Mouse (Mus musculus) neural tube, embryonic 15.5 days (tissue): Measurements from ENCODE around the gene Pdhx. TPM values are rescaled to one million over a fixed set of nuclear protein-coding genes. Genes with fewer than 3 reads are reported as not detected.

Experiments
- ATAC-seq: fragments of 200-750 bp; cut with Nextera tagmentation; 2 replicates; pipeline ENCODE4 v1.8.0; 2017; ENCODE audit warnings: mild to moderate bottlenecking, moderate TSS enrichment, moderate library complexity; ENCODE audit not compliant: low FRiP score
- H3K27ac ChIP-seq: fragments of 300-500 bp; sonication (generic); replicated peaks from 2 replicates; pipeline ENCODE4 v1.5.1; 2015; ENCODE audit warnings: mild to moderate bottlenecking, inconsistent platforms
- H3K27me3 ChIP-seq: fragments of 300-500 bp; sonication (generic); replicated peaks from 2 replicates; pipeline ENCODE4 v1.6.1; 2015; ENCODE audit warnings: inconsistent platforms
- H3K36me3 ChIP-seq: fragments of 300-500 bp; sonication (generic); 2 replicates; pipeline ENCODE4 v1.6.1; 2015; ENCODE audit warnings: inconsistent platforms
- H3K4me1 ChIP-seq: fragments of 300-500 bp; sonication (generic); 2 replicates; pipeline ENCODE4 v1.6.1; 2015; ENCODE audit warnings: inconsistent platforms
- H3K4me2 ChIP-seq: fragments of 300-500 bp; sonication (generic); 2 replicates; pipeline ENCODE4 v1.6.1; 2015; ENCODE audit warnings: inconsistent platforms, mild to moderate bottlenecking, moderate library complexity
- H3K4me3 ChIP-seq: fragments of 300-500 bp; sonication (generic); replicated peaks from 2 replicates; pipeline ENCODE4 v1.5.1; 2015; ENCODE audit warnings: mild to moderate bottlenecking, inconsistent platforms
- H3K9ac ChIP-seq: fragments of 300-500 bp; sonication (generic); replicated peaks from 2 replicates; pipeline ENCODE4 v1.6.1; 2015; ENCODE audit warnings: mild to moderate bottlenecking, inconsistent platforms
- H3K9me3 ChIP-seq: fragments of 300-500 bp; sonication (generic); replicated peaks from 2 replicates; pipeline ENCODE4 v1.6.1; 2016; ENCODE audit warnings: inconsistent platforms
- WGBS: fragments of 180-500 bp; shearing (Covaris S2); methylation state at CpG from one replicate; pipeline ENCODE4 v1.1.7; 2015; ENCODE audit warnings: mixed read lengths; 5-methylcytosine and 5-hydroxymethylcytosine counted together
- polyA plus RNA-seq: library from polyadenylated mRNA; unstranded; fragments of >200 nt; fragmentation: Nextera tagmentation; extraction: Ambion mirVana; gene quantifications from 2 replicates; pipeline ENCODE4 v1.2.1, GENCODE M21; 2015

Gene Pdhx
- 70.6 and 74.0 TPM in 2 replicates for polyA plus RNA-seq

DNA sequence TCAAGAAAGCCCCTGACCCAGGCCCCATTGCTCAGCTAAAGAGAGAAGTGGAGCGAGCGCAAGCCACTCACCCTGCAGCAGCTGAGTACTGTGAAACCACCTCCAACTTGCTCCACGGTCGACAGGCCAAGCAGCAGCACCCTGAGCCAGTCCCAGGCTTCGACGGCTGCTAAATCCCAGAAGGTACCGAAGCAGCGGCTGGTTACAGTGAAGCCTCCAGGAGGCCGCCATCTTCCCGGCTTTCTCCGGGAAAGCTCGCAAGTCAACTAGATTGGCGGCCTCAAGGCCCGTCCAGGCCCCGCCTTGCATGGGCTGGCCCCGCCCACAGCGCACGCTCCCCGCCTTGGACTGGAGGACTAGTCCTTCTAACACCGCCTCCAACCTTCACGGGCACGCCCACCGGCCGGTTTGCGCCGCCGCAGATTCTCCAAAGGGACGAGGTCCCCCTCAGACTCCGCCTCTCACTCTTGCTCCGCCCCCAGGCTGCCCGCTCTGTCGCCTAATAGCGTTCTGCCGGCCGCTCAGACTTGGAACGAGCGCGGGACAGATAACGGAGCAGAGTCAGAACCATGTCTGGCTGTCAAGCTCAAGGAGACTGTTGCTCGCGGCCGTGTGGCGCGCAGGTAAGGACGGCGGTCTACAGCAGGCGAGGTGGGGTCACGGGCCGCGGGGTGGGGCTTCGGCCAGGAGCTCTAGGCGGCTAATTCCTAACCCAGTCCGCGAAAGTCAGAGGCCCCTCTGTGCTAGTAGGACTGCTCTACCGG, at the start of gene Pdhx, which contains the start of gene Apip:
Gene Pdhx (minus strand): TSS at position 295 of the 764 bp plus-strand sequence.
Gene Apip (plus strand): TSS at position 457 of the 764 bp plus-strand sequence.
- no peaks in the 10 kb centered on the region for H3K36me3 ChIP-seq
- H3K9ac ChIP-seq: peak within 1 kb of the TSS; percentile 75
- peak within 1 kb of the TSS; percentile 89 for H3K27ac ChIP-seq
- peaks cover 28% of the 10 kb centered on the region for H3K4me1 ChIP-seq
- peak within 1 kb of the TSS; percentile 74 for H3K4me3 ChIP-seq
- H3K4me2 ChIP-seq: peak within 1 kb of the TSS; percentile 58
- H3K9me3 ChIP-seq: no peaks in the 10 kb centered on the region
- ATAC-seq: peak; percentile 100
- under 1% methylated on average over 55 of the region's 55 CpGs for WGBS
- H3K27me3 ChIP-seq: no peaks in the 10 kb centered on the region

DNA sequence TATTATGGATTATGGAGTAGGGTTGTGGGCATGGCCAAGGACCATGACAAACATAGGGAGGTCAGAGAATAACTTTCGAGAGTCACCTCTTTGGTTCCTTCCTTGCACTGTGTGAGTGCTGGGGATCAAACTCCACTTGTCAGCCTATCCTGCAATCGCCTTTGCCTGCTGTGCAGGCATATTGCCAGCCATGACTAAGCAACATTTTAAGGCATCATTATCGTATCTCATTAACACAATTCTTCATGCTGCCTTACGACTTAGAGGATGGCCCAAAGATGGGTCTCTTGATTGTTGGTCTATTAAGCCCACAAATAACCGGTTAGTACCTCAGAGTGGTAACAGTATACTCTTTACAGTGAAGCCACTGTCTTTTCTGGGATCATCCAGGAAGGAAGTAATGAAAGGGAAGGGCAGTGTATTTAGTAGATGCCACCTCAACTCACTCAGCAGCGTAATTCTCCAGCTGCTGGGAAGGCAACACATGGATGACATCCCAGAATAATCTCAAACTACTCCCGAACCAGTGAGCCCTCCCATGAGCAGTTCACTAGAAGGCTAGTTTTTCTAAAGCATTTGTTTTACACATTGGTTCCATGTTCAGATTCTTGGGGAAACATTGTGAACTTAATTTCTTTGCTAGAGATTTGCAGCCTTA, 46.0 kb upstream of the Pdhx start:
- Histone ChIP-seq H3K27ac (no peak overlapping the region), H3K9me3 (no peaks in the 10 kb centered on the region), H3K4me2 (no peak overlapping the region), H3K27me3 (no peaks in the 10 kb centered on the region), H3K4me1 (no peaks in the 10 kb centered on the region), H3K36me3 (no peaks in the 10 kb centered on the region), H3K9ac (no peak overlapping the region), H3K4me3 (no peak overlapping the region)
- no peak for ATAC-seq
- 71% methylated on average over 7 of the region's 7 CpGs for whole genome bisulfite sequencing

DNA sequence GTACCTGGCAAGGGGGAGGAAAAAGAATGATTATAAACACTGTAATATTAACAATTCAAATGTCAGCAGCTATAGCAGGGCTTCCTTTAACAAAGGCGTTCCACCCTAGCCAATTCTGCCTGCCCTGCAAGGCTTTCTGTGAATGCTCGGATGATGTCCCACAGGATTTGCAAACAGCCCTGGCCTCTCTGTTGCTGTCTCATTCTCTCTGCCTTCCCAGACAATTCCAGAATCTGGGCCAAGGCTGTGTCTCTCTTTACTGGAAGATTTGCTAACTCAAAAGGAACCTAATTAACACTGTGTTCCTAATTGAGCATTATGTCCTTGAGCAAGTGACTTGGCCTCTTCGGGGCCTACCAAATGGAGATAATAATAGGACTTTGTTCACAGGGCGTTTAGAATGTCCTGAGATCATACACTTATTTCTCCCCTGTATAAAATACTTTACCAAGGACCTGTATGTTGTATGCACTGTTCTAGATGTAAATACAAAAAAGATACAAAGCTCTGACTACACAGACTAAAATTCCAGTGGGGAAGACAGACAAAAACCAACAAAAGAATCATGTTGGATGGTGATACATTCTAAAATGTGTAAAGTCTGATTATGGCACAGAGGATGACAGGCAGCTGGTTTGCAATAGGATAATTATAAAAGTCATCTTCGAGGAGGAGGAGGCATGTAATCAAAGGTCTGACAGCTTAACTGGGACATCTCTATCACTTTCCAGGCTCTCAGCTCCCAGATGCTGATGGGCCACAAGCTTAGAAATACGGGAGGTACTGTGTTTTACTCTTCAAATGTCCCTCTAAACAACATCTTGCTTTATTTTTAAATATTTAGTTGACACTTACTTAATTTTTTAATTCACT, 45.2 kb upstream of the Pdhx start:
- no peaks in the 10 kb centered on the region for H3K4me1 ChIP-seq
- no peak overlapping the region for H3K4me3 ChIP-seq
- H3K4me2 ChIP-seq: no peak overlapping the region
- H3K27ac ChIP-seq: no peak overlapping the region
- no peaks in the 10 kb centered on the region for H3K36me3 ChIP-seq
- H3K9me3 ChIP-seq: no peaks in the 10 kb centered on the region
- no peak overlapping the region for H3K9ac ChIP-seq
- ATAC-seq: no peak
- no peaks in the 10 kb centered on the region for H3K27me3 ChIP-seq
- 62% methylated on average over 6 of the region's 6 CpGs for WGBS

DNA sequence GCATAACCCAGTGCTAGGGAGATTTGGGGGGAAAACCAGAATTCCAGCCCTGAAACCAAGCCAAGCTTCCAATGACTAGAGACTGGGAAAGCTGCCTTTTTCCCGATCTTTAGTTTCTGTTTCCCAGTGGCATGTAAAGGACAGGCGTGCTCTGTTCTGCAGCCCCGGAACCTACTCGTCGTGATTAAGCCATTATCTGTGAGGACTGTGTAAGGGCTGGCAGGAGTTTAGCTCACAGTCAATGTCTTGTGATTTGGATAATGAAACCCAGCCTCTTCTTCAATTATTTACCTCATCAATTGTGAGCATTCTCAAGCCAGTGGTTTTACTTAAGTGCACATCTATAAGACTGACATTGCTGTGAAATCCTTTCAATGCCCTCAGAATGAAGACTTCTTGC, 43.9 kb upstream of the Pdhx start:
- H3K36me3 ChIP-seq: no peaks in the 10 kb centered on the region
- WGBS: 66% methylated on average over 5 of the region's 5 CpGs

DNA sequence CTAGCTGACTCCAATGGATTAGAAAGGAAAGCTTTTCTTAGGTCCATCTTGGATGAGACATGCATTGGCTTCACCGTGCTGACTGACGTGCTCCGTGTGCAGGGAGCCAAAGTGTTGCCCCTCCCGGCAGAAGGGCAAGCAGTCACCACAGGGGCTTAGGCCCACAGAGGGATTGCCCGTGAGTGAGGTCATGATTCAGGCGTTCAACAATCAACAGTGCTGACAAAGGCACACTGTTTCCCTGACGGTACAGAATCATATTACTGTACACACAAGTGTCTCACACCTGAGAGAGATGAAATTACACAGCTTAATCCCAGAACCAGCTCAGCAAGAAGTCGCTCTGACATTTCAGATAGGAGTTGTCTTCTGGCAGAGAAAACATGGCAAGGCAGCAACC, 38.4 kb upstream of the Pdhx start:
- no peak overlapping the region for H3K4me2 ChIP-seq
- no peak for ATAC-seq
- H3K4me3 ChIP-seq: no peak overlapping the region
- H3K9ac ChIP-seq: no peak overlapping the region
- H3K4me1 ChIP-seq: no peaks in the 10 kb centered on the region
- WGBS: 72% methylated on average over 8 of the region's 8 CpGs
- no peaks in the 10 kb centered on the region for H3K27me3 ChIP-seq
- H3K9me3 ChIP-seq: no peaks in the 10 kb centered on the region
- no peak overlapping the region for H3K27ac ChIP-seq
- H3K36me3 ChIP-seq: no peaks in the 10 kb centered on the region

More for the DNA sequence above, 43.9 kb upstream of the Pdhx start:
- H3K9me3 ChIP-seq: no peaks in the 10 kb centered on the region
- no peaks in the 10 kb centered on the region for H3K4me1 ChIP-seq
- H3K27me3 ChIP-seq: no peaks in the 10 kb centered on the region
- H3K4me3 ChIP-seq: no peak overlapping the region
- ATAC-seq: no peak
- H3K27ac ChIP-seq: no peak overlapping the region
- H3K9ac ChIP-seq: no peak overlapping the region
- H3K4me2 ChIP-seq: no peak overlapping the region

DNA sequence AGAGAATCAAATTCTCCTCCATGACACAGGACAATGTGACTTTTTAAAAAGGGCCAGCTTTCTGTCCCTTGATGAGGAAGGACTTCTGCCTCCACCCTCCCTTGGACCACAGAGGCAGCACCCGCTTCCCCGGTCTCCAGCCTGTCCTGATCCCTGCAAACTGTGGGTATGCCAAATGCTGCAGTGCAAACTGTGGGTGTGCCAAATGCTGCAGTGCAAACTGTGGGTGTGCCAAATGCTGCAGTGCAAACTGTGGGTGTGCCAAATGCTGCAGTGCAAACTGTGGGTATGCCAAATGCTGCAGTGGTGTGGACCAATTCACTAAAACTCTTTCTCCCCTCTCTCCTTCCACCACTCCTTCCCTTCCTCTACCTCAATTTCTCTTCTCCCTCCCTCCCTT, 32.9 kb upstream of the Pdhx start:
- Histone ChIP-seq H3K27ac (no peak overlapping the region), H3K9ac (no peak overlapping the region), H3K36me3 (no peaks in the 10 kb centered on the region), H3K4me1 (no peaks in the 10 kb centered on the region), H3K4me3 (no peak overlapping the region), H3K27me3 (no peaks in the 10 kb centered on the region), H3K4me2 (no peak overlapping the region), H3K9me3 (no peaks in the 10 kb centered on the region)
- no peak for ATAC-seq
- WGBS: 93% methylated on average over 2 of the region's 2 CpGs

DNA sequence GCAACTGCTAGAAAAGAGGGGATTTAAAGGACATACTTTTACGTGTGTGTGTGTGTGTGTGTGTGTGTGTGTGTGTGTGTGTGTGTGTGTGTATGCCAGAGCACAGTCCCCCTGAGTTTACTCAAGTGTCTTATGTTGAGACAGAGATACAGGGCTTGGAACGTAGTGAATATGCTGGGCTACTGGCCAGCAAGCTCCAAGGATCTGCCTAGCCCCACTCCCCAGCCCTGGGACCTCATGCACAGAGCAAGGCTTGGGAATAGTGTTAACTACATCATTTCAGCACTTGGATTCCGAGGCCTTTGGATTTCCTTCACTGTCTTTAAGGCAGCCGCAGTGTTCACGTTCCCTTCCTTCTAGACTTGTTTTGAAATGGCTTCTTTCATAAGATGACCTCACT, 29.3 kb upstream of the Pdhx start:
- Histone ChIP-seq H3K27me3 (no peaks in the 10 kb centered on the region), H3K4me2 (no peak overlapping the region), H3K4me1 (no peaks in the 10 kb centered on the region), H3K9ac (no peak overlapping the region), H3K9me3 (no peaks in the 10 kb centered on the region), H3K4me3 (no peak overlapping the region), H3K36me3 (no peaks in the 10 kb centered on the region), H3K27ac (no peak overlapping the region)
- WGBS: 81% methylated on average over 5 of the region's 5 CpGs
- no peak for ATAC-seq

DNA sequence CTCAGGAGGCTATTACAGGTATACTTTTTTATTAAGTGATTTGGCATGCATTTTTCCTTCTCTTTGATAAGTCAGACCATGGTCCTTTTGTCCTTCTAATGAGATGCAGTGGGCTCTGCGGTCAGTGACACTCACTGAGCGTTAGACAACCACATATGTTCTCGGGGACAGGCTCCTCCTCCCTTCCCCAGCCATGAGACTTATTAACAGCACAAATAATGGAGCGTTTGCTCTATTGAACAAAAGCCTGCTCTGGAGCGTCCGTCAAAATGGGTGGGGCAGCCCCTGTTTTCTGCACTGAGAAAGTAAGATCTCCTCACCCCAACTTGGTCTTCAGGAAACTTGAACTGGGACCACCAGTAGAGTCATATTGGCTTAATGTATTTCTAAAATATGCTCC, 16.2 kb upstream of the Pdhx start:
- no peak overlapping the region for H3K27ac ChIP-seq
- H3K36me3 ChIP-seq: peaks cover 40% of the 10 kb centered on the region
- H3K9me3 ChIP-seq: no peaks in the 10 kb centered on the region
- ATAC-seq: no peak
- H3K4me2 ChIP-seq: no peak overlapping the region
- WGBS: 44% methylated on average over 6 of the region's 6 CpGs
- H3K9ac ChIP-seq: no peak overlapping the region
- no peak overlapping the region for H3K4me3 ChIP-seq
- H3K4me1 ChIP-seq: no peaks in the 10 kb centered on the region
- H3K27me3 ChIP-seq: no peaks in the 10 kb centered on the region

DNA sequence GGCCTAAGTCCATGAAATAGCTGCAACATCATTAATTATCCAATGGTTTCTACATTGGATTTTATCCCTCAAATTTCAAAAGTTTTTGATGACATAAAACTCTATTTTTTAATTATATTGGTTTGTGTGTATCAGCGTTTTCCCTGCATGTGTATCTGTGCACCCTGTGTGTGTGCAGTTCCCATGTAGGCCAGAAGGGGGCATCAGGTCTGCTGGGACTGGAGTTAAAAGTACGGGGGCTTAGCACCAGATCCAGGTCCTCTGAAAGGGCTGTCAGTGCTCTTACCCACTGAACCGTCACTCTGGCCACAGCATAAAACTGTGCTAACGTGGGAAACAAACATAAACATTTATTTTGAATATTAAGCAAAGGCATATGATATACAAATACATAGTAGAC, 14.8 kb upstream of the Pdhx start:
- no peaks in the 10 kb centered on the region for H3K4me1 ChIP-seq
- no peaks in the 10 kb centered on the region for H3K27me3 ChIP-seq
- H3K4me3 ChIP-seq: no peak overlapping the region
- WGBS: 97% methylated on average over 4 of the region's 4 CpGs
- no peaks in the 10 kb centered on the region for H3K9me3 ChIP-seq
- no peak overlapping the region for H3K27ac ChIP-seq
- no peak overlapping the region for H3K4me2 ChIP-seq
- ATAC-seq: no peak
- peaks cover 26% of the 10 kb centered on the region for H3K36me3 ChIP-seq
- no peak overlapping the region for H3K9ac ChIP-seq

DNA sequence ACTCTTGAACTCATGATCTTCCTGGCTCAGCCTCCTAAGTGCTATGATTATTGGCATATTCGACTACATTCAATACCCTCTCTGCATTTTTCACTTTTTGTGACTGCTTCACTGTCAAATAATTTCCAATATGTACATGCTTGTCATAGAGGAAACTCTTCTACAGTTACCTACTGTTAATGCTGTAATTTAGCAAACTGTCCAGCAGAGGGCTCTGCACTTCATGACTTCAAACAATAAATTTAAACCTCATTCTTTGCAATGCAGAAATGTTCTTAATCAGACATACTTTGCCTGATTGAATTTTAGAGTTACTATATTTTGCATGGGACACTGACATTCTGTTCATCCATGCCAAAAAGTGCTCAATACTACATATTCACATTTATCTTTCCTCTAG, 13.1 kb upstream of the Pdhx start:
- Histone ChIP-seq H3K36me3 (peaks cover 14% of the 10 kb centered on the region), H3K27me3 (no peaks in the 10 kb centered on the region), H3K9ac (no peak overlapping the region), H3K4me3 (no peak overlapping the region), H3K4me2 (no peak overlapping the region), H3K27ac (no peak overlapping the region), H3K9me3 (no peaks in the 10 kb centered on the region), H3K4me1 (no peaks in the 10 kb centered on the region)
- 5% methylated on average over 1 of the region's 1 CpGs for WGBS
- ATAC-seq: no peak

DNA sequence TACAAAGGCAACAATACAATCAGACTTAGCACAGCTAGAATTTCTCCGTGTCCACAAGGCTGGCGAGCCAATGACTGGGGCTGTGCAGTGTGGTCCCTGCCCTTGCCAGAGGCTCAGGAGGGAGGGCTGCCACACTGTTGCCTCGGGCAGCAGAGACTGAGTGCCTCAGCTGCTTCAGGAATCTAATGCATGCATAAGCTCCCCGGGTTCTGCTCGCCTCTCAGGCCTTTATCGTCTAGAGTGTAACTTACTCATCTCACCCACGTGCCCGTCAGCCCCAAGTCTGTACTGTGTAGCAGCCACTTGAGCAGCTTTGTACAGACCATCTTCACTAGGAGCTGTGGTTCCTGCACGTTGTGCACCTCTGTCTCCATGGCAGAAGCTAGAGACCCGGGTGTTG, 12.3 kb upstream of the Pdhx start:
- H3K4me3 ChIP-seq: no peak overlapping the region
- no peak overlapping the region for H3K9ac ChIP-seq
- H3K27me3 ChIP-seq: no peaks in the 10 kb centered on the region
- no peak overlapping the region for H3K4me2 ChIP-seq
- H3K27ac ChIP-seq: no peak overlapping the region
- H3K4me1 ChIP-seq: no peaks in the 10 kb centered on the region
- peaks cover 14% of the 10 kb centered on the region for H3K36me3 ChIP-seq
- H3K9me3 ChIP-seq: no peaks in the 10 kb centered on the region
- WGBS: 64% methylated on average over 10 of the region's 10 CpGs
- ATAC-seq: no peak
